Mouse (Mus musculus) CD4-positive, CD25-positive, alpha-beta regulatory T cell, adult 4 months (primary cell): ENCODE measurements around the gene Esrrg. TPM values are rescaled to one million over a fixed set of nuclear protein-coding genes. Genes with fewer than 3 reads are reported as not detected.

ENCODE experiments used
- ATAC-seq: one replicate; pipeline ENCODE4 v1.8.0; 2017
- polyA plus RNA-seq, 2 experiments: library from polyadenylated mRNA; unstranded; fragments of 100-300 nt; shearing (Covaris generic); gene quantifications; one replicate each; pipeline ENCODE4 v1.2.1; 2017

Gene Esrrg
- polyA plus RNA-seq, 2 experiments from 2014 or later, result not detected

- ATAC-seq, result no peak
Observed at GRCm38 (mm10) chr1:187918939-187919338, 310.3 kb downstream of the Esrrg start.

DNA sequence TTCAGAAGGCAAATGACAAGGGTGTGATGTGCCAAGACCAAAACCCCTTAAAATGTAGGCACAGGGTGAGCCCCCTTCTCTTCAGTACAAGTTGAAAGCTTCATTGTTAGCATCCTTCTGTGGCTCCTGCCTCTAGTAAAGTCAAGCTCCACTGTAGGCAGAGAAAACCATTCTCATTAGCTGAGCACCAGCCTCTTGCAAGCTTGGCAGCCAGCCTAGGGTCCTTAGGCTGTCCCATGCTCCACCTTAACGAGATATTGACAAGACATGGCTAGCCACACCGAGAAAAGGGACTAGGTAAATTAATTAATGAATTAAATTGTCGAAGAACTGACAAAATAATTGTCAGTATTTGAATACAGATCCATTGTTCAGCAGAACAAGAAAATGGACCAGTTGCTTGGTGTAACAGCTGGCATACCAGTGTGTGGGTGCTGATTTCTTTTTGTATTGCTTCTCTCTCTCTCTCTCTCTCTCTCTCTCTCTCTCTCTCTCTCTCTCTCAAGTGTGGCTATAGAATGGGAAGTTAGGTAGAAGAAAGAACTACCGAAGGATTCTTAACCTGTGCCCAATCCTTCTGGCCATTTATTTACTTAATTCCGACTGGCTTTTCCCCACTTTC is 311.7 kb downstream of the Esrrg start:
- ATAC-seq, result no peak

- no peak for ATAC-seq
Observed at GRCm38 (mm10) chr1:187931146-187931545, 322.6 kb downstream of the Esrrg start.

GRCm38 (mm10) chr1:187938652-187939051 is 330.1 kb downstream of the Esrrg start:
- no peak for ATAC-seq

GRCm38 (mm10) chr1:187939078-187939477 is 330.5 kb downstream of the Esrrg start:
- ATAC-seq, result no peak

GRCm38 (mm10) chr1:187951506-187951905 is 342.9 kb downstream of the Esrrg start:
- ATAC-seq, result no peak

DNA sequence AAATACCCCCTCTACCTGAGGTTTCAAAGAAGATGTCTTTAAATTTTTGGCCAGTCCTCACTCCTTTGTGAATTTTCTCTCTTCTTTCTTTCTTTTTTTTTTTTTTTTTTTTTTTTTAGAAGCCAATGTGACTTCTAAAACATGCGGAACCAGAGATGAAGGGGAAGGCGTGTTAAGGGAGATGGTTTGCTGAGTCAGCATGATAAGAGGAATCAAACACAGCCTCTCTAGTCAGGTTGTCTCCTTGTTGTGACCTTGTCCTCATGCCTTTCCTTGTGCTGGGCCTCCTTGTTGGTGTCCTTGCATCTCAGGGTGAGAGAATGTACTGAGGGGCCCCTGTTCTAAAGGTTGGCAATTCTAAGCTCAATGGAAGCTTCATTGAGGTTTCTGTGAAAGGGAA is 348.1 kb downstream of the Esrrg start:
- ATAC-seq, result no peak

DNA sequence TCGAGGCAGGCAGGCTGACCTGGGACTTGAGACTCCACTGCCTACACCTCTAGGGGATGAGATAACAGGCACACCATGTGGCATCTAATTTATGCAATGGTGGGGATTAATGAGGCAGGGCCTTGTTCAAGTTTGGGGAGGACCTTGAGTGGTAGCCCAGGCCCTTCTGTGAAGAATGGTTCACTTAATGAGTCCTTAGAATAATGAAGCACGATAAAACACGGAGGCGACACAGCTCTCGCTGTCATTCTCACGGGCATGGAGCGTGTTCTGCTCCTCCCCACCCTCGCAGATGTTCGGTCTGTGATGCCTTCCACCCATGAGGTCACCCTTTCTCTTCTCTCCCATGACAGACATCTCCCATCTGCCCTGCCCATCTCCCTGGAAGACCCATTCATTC is 350.6 kb downstream of the Esrrg start:
- ATAC-seq, result no peak

DNA sequence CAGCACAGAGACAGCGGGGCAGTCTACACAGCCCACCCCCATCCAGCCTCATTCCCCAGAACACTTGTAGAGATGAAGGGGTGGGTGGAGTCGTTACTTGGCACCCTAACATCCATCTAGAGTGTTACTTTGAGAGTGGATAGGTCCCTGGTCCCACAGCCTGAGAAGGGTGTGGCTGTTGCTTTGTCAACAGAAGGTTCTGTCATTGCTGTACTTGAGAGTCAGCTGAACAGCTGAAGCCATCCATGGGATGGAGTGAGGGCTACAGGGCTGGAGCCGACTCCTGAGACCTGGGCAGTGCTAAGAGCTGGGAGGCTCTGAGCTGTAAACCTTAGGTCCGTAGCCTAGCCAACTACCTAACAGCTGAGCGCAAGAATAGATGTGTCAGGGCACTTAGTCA is 352.9 kb downstream of the Esrrg start:
- ATAC-seq, result no peak

GRCm38 (mm10) chr1:187964829-187965760 is 356.5 kb downstream of the Esrrg start:
- ATAC-seq, result no peak

DNA sequence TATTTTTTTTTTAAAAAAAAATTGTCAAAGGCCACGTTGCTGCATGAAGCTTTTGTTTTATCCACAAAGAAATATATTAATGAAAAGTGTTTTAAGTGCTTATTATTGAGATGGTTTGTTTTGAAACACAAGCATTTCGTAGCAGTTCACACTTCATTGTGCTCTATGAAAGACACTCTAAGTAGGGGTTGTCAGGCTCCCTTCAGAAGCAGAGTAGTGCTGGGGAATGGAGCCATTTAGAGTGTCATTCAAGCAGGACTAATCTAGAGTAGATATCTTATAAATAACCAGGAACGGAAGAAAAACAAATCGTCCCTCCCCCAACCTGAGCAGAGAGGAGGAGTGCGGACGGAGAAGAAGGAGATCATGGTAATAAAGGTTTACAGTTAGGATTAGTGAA is 357.3 kb downstream of the Esrrg start:
- ATAC-seq, result no peak

GRCm38 (mm10) chr1:187968379-187968778 is 359.8 kb downstream of the Esrrg start:
- ATAC-seq, result no peak

GRCm38 (mm10) chr1:187969491-187969890 is 360.9 kb downstream of the Esrrg start:
- ATAC-seq, result no peak

GRCm38 (mm10) chr1:187974396-187974795 is 365.8 kb downstream of the Esrrg start:
- ATAC-seq, result no peak

GRCm38 (mm10) chr1:187975465-187976352 is 367.1 kb downstream of the Esrrg start:
- no peak for ATAC-seq

DNA sequence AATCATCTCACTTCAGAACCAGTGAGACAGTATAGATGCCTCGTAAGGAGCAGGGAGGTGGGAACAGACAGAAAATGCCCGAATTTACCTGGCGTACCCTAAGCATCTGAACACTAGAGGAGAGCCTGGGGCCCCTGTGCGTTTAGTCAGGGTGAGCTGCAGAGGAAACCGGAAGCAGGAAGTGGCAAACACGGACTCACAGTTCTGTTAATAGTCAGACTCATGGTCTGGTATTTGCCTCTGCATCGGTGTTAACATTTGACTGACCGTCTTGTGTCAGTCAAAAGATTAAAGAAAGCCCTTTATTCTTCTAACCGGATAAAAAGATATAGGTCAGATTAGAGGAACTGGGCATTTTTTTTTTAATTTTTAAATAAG is 367.8 kb downstream of the Esrrg start:
- no peak for ATAC-seq

GRCm38 (mm10) chr1:187981028-187981427 is 372.4 kb downstream of the Esrrg start:
- ATAC-seq, result no peak

DNA sequence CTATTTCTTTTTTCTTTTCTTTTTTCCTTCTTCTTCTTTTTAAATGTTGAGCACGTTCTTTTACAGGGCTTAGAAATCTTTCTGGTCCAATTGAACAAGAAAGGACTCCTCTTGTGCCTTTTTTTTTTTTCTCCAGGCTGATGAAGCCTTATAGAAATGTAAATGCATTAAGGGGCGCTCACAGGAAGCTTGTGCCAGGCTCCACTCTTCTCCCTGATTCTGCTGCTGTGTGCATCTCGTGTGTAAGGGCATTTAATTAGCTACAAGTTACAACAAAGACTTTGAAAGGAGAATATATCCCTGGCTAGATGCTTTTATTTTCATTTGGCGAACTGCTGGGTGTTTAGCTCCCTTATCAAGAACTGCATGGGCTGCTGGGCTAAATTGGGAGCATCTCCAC is 374.6 kb downstream of the Esrrg start:
- no peak for ATAC-seq

GRCm38 (mm10) chr1:187990161-187990560 is 381.6 kb downstream of the Esrrg start:
- ATAC-seq, result no peak

DNA sequence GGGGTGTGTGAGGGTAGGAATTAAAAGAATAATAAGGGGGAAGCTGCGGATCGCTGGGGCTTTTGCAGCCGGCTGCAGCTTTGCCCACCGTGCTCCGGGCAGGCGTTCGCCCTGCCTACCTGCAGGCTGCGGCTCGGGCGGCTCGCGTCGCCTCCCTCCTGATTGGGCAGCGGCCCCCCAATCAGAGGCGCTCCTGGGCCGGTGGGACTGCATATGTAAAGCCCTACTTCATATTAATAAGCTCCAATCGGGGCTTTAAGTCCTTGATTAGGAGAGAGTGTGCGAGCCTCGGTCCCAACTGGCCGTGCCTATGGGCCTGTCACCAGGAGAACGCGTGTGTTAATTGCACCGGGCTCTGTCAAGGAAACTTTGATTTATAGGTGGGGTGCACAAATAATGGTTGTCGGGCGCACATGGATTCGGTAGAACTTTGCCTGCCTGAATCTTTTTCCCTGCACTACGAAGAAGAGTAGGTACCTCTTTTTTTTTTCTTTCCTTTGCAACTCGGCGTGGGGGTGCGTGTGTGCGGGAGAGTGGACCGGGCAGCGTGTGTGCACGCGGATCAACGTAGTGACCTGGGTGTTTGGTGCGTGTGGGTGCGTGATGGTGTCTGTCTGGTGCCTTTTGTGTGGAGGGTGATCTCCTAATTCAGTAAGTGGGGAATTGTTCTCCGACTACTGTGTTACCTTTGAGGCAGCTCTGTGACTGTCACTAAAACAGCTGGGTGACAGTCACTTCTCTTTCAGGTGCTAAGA is 389.2 kb downstream of the Esrrg start:
- ATAC-seq, result no peak

- no peak for ATAC-seq
Observed at GRCm38 (mm10) chr1:187999121-187999520, 390.5 kb downstream of the Esrrg start.

GRCm38 (mm10) chr1:188000189-188000588 is 391.6 kb downstream of the Esrrg start:
- no peak for ATAC-seq
